Mouse (Mus musculus): ENCODE results near the gene Pi16. TPM values are rescaled to one million over a fixed set of nuclear protein-coding genes. Genes with fewer than 3 reads are reported as not detected.

Gene Pi16
- polyA plus RNA-seq, 1 experiment: 7.1 TPM

- Histone ChIP-seq H3ac (ENCODE audit: control insufficient read depth, insufficient read length) (no peak overlapping the region), H3K4me3 (no peak overlapping the region), H3K36me3 (ENCODE audit: control insufficient read depth, insufficient read depth) (no peaks in the 10 kb centered on the region), H3K27me3 (ENCODE audit: control insufficient read depth, insufficient read depth, insufficient read length) (no peaks in the 10 kb centered on the region), H3K79me2 (ENCODE audit: control insufficient read depth, insufficient read depth) (no peaks in the 10 kb centered on the region), H3K4me2 (ENCODE audit: low read depth) (no peak overlapping the region)
- TF ChIP-seq SRF (IDR thresholded peaks at IDR 0.05; ENCODE audit: control insufficient read depth, insufficient read length, low read depth) (no peak), TCF12 (IDR thresholded peaks at IDR 0.05; ENCODE audit: insufficient read depth, poor library complexity, severe bottlenecking) (no peak), TCF3 (IDR thresholded peaks at IDR 0.05; ENCODE audit: insufficient read length, low read depth) (no peak), CEBPB (IDR thresholded peaks at IDR 0.05; ENCODE audit: insufficient read depth, poor library complexity, severe bottlenecking) (no peak)
Observed at GRCm38 (mm10) chr17:29313300-29313699, 4.2 kb upstream of the Pi16 start.

GRCm38 (mm10) chr17:29315672-29316465 is 1.6 kb upstream of the Pi16 start:
- no peaks in the 10 kb centered on the region for H3K27me3 ChIP-seq (ENCODE audit: control insufficient read depth, insufficient read depth, insufficient read length)
- H3ac ChIP-seq (ENCODE audit: control insufficient read depth, insufficient read length): no peak overlapping the region
- H3K4me2 ChIP-seq (ENCODE audit: low read depth): peak overlapping the region; percentile 59
- TF ChIP-seq MYOG (IDR thresholded peaks at IDR 0.05; ENCODE audit: control insufficient read depth in 1 of 3, insufficient read depth in 1 of 3, insufficient read length in 2 of 3, low read depth in 2 of 3) (no peak), POLR2A (IDR thresholded peaks at IDR 0.05; ENCODE audit: insufficient read length, low read depth) (no peak), MYOD1 (IDR thresholded peaks at IDR 0.05; ENCODE audit: control insufficient read depth in 1 of 3, insufficient read length in 2 of 3, low read depth in 2 of 3) (peak in 2 of 3 experiments; percentile 6 to 49)
- no peaks in the 10 kb centered on the region for H3K79me2 ChIP-seq (ENCODE audit: control insufficient read depth, insufficient read depth)
- no peak overlapping the region for H3K4me3 ChIP-seq
- no peaks in the 10 kb centered on the region for H3K36me3 ChIP-seq (ENCODE audit: control insufficient read depth, insufficient read depth)

- TF ChIP-seq SRF (IDR thresholded peaks at IDR 0.05; ENCODE audit: control insufficient read depth, insufficient read length, low read depth): no peak
- TF ChIP-seq POLR2AphosphoS2 (IDR thresholded peaks at IDR 0.05; ENCODE audit: insufficient read length, low read depth): no peak
- no peak for TF ChIP-seq REST (IDR thresholded peaks at IDR 0.05; ENCODE audit: insufficient read depth, insufficient read length)
- TF ChIP-seq CEBPB (IDR thresholded peaks at IDR 0.05; ENCODE audit: insufficient read depth, poor library complexity, severe bottlenecking): no peak
- no peak for TF ChIP-seq MYOG (IDR thresholded peaks at IDR 0.05; ENCODE audit: control insufficient read depth in 1 of 3, insufficient read depth in 1 of 3, insufficient read length in 2 of 3, low read depth in 2 of 3)
- no peak for TF ChIP-seq POLR2A (IDR thresholded peaks at IDR 0.05; ENCODE audit: insufficient read length, low read depth)
- TF ChIP-seq MYOD1 (IDR thresholded peaks at IDR 0.05; ENCODE audit: control insufficient read depth in 1 of 3, insufficient read length in 2 of 3, low read depth in 2 of 3): no peak
- no peak for TF ChIP-seq E2F4 (IDR thresholded peaks at IDR 0.05; ENCODE audit: insufficient read depth)
- Histone ChIP-seq H3K4me2 (ENCODE audit: low read depth) (no peak overlapping the region), H3K36me3 (ENCODE audit: control insufficient read depth, insufficient read depth) (no peaks in the 10 kb centered on the region), H3ac (ENCODE audit: control insufficient read depth, insufficient read length) (no peak overlapping the region), H3K27me3 (ENCODE audit: control insufficient read depth, insufficient read depth, insufficient read length) (no peaks in the 10 kb centered on the region), H3K4me3 (no peak overlapping the region), H3K79me2 (ENCODE audit: control insufficient read depth, insufficient read depth) (no peaks in the 10 kb centered on the region)
Observed at GRCm38 (mm10) chr17:29316891-29317290, 589 bp upstream of the Pi16 start.

GRCm38 (mm10) chr17:29318731-29319250 is 1.3 kb downstream of the Pi16 start:
- Histone ChIP-seq H3K27me3 (ENCODE audit: control insufficient read depth, insufficient read depth, insufficient read length) (no peaks in the 10 kb centered on the region), H3K79me2 (ENCODE audit: control insufficient read depth, insufficient read depth) (no peaks in the 10 kb centered on the region), H3K36me3 (ENCODE audit: control insufficient read depth, insufficient read depth) (no peaks in the 10 kb centered on the region), H3K4me3 (no peak overlapping the region), H3K4me2 (ENCODE audit: low read depth) (peak overlapping the region; percentile 33), H3ac (ENCODE audit: control insufficient read depth, insufficient read length) (no peak overlapping the region)
- TF ChIP-seq TCF3 (IDR thresholded peaks at IDR 0.05; ENCODE audit: insufficient read length, low read depth) (no peak), REST (IDR thresholded peaks at IDR 0.05; ENCODE audit: insufficient read depth, insufficient read length) (no peak), TCF12 (IDR thresholded peaks at IDR 0.05; ENCODE audit: insufficient read depth, poor library complexity, severe bottlenecking) (no peak), MAX (IDR thresholded peaks at IDR 0.05; ENCODE audit: low read depth) (no peak), SRF (IDR thresholded peaks at IDR 0.05; ENCODE audit: control insufficient read depth, insufficient read length, low read depth) (no peak), E2F4 (IDR thresholded peaks at IDR 0.05; ENCODE audit: insufficient read depth) (no peak), CEBPB (IDR thresholded peaks at IDR 0.05; ENCODE audit: insufficient read depth, poor library complexity, severe bottlenecking) (peak; percentile 35; the same call in 1 of the 2 replicates), MYOG (IDR thresholded peaks at IDR 0.05; ENCODE audit: control insufficient read depth in 1 of 3, insufficient read depth in 1 of 3, insufficient read length in 2 of 3, low read depth in 2 of 3) (peak in 1 of 3 experiments; percentile 25), POLR2AphosphoS2 (IDR thresholded peaks at IDR 0.05; ENCODE audit: insufficient read length, low read depth) (no peak)

- Histone ChIP-seq H3K27me3 (ENCODE audit: control insufficient read depth, insufficient read depth, insufficient read length) (no peaks in the 10 kb centered on the region), H3K79me2 (ENCODE audit: control insufficient read depth, insufficient read depth) (no peaks in the 10 kb centered on the region), H3K4me3 (no peak overlapping the region), H3K36me3 (ENCODE audit: control insufficient read depth, insufficient read depth) (no peaks in the 10 kb centered on the region), H3K4me2 (ENCODE audit: low read depth) (no peak overlapping the region), H3ac (ENCODE audit: control insufficient read depth, insufficient read length) (no peak overlapping the region)
- TF ChIP-seq TCF12 (IDR thresholded peaks at IDR 0.05; ENCODE audit: insufficient read depth, poor library complexity, severe bottlenecking): no peak
- no peak for TF ChIP-seq MYOD1 (IDR thresholded peaks at IDR 0.05; ENCODE audit: control insufficient read depth in 1 of 3, insufficient read length in 2 of 3, low read depth in 2 of 3)
- no peak for TF ChIP-seq E2F4 (IDR thresholded peaks at IDR 0.05; ENCODE audit: insufficient read depth)
- TF ChIP-seq REST (IDR thresholded peaks at IDR 0.05; ENCODE audit: insufficient read depth, insufficient read length): no peak
- TF ChIP-seq POLR2AphosphoS2 (IDR thresholded peaks at IDR 0.05; ENCODE audit: insufficient read length, low read depth): no peak
- no peak for TF ChIP-seq MYOG (IDR thresholded peaks at IDR 0.05; ENCODE audit: control insufficient read depth in 1 of 3, insufficient read depth in 1 of 3, insufficient read length in 2 of 3, low read depth in 2 of 3)
- no peak for TF ChIP-seq TCF3 (IDR thresholded peaks at IDR 0.05; ENCODE audit: insufficient read length, low read depth)
- no peak for TF ChIP-seq USF1 (IDR thresholded peaks at IDR 0.05; ENCODE audit: low read depth)
- TF ChIP-seq SRF (IDR thresholded peaks at IDR 0.05; ENCODE audit: control insufficient read depth, insufficient read length, low read depth): no peak
- no peak for TF ChIP-seq POLR2A (IDR thresholded peaks at IDR 0.05; ENCODE audit: insufficient read length, low read depth)
- TF ChIP-seq CEBPB (IDR thresholded peaks at IDR 0.05; ENCODE audit: insufficient read depth, poor library complexity, severe bottlenecking): no peak
- TF ChIP-seq MAX (IDR thresholded peaks at IDR 0.05; ENCODE audit: low read depth): no peak
Observed at GRCm38 (mm10) chr17:29319476-29319875, 2.0 kb downstream of the Pi16 start.

All from myocyte (in vitro differentiated cells).